Mouse (Mus musculus): ENCODE measurements around the gene Neurl1a. TPM values are rescaled to one million over a fixed set of nuclear protein-coding genes. Genes with fewer than 3 reads are reported as not detected.

Gene Neurl1a
- polyA plus RNA-seq, 1 experiment from 2014 or later, result 4.5 TPM

GRCm38 (mm10) chr19:47264322-47265092 is 85.9 kb downstream of the Neurl1a start:
- no peak for DNase-seq (ENCODE audit: low spot score)
- H3K9me3 ChIP-seq (ENCODE audit: control insufficient read depth, low read length), result no peaks in the 10 kb centered on the region
- H3K27me3 ChIP-seq (replicated peaks; ENCODE audit: control insufficient read depth, insufficient read depth, low read length), result no peaks in the 10 kb centered on the region
- no peak overlapping the region for H3K4me2 ChIP-seq
- H3K9ac ChIP-seq (ENCODE audit: low read depth, low read length), result no peak overlapping the region
- no peaks in the 10 kb centered on the region; the same call in 1 of the 2 replicates for H3K4me1 ChIP-seq (replicated peaks; ENCODE audit: control insufficient read depth, insufficient read depth, low read length)
- no peak overlapping the region for H3K27ac ChIP-seq (ENCODE audit: low read depth, low read length)
- ATAC-seq (replicated peaks; ENCODE audit: low FRiP score), result no peak
- H3K4me3 ChIP-seq (ENCODE audit: low read depth, low read length), result no peak overlapping the region
- WGBS, result 46% methylated on average over 11 of the region's 11 CpGs
- H3K36me3 ChIP-seq (ENCODE audit: control insufficient read depth, insufficient read depth, low read length), result peaks cover 13% of the 10 kb centered on the region; the same call in 1 of the 2 replicates

GRCm38 (mm10) chr19:47266070-47266801 is 87.6 kb downstream of the Neurl1a start:
- H3K4me1 ChIP-seq (replicated peaks; ENCODE audit: control insufficient read depth, insufficient read depth, low read length), result no peaks in the 10 kb centered on the region
- no peak overlapping the region for H3K27ac ChIP-seq (ENCODE audit: low read depth, low read length)
- DNase-seq (ENCODE audit: low spot score) (no peak), ATAC-seq (replicated peaks; ENCODE audit: low FRiP score) (no peak)
- peaks cover 13% of the 10 kb centered on the region; the same call in 1 of the 2 replicates for H3K36me3 ChIP-seq (ENCODE audit: control insufficient read depth, insufficient read depth, low read length)
- no peak overlapping the region for H3K9ac ChIP-seq (ENCODE audit: low read depth, low read length)
- no peak overlapping the region for H3K4me3 ChIP-seq (ENCODE audit: low read depth, low read length)
- no peak overlapping the region for H3K4me2 ChIP-seq
- H3K27me3 ChIP-seq (replicated peaks; ENCODE audit: control insufficient read depth, insufficient read depth, low read length), result no peaks in the 10 kb centered on the region
- H3K9me3 ChIP-seq (ENCODE audit: control insufficient read depth, low read length), result no peaks in the 10 kb centered on the region
- WGBS, result 86% methylated on average over 18 of the region's 18 CpGs

DNA sequence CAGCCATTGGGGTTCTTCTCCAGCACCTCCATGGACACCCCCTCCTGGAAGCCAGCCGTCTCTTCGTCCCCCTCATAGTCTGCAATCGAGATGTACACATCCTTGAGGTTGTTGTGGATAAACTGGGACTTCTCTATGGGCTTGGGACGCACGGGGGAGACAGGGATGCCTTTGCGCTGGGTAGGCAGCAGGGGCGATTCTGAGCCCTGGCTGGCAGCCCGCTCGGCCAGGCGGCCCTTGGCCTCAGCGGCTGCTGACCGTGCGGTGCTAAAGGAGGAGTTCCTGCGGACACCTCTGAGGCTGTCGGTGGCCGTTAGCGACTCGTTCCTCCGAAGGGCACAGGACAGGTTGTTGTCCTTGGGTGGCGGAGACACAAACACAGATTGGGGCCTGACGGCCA is 88.4 kb downstream of the Neurl1a start:
- 91% methylated on average over 21 of the region's 21 CpGs for WGBS
- H3K36me3 ChIP-seq (ENCODE audit: control insufficient read depth, insufficient read depth, low read length), result peaks cover 16% of the 10 kb centered on the region; the same call in 1 of the 2 replicates

GRCm38 (mm10) chr19:47269729-47270128 is 91.1 kb downstream of the Neurl1a start:
- Histone ChIP-seq H3K4me1 (replicated peaks; ENCODE audit: control insufficient read depth, insufficient read depth, low read length) (no peaks in the 10 kb centered on the region), H3K27me3 (replicated peaks; ENCODE audit: control insufficient read depth, insufficient read depth, low read length) (no peaks in the 10 kb centered on the region), H3K9ac (ENCODE audit: low read depth, low read length) (no peak overlapping the region), H3K9me3 (ENCODE audit: control insufficient read depth, low read length) (no peaks in the 10 kb centered on the region), H3K36me3 (ENCODE audit: control insufficient read depth, insufficient read depth, low read length) (peaks cover 25% of the 10 kb centered on the region; the same call in 1 of the 2 replicates), H3K4me2 (no peak overlapping the region), H3K4me3 (ENCODE audit: low read depth, low read length) (no peak overlapping the region), H3K27ac (ENCODE audit: low read depth, low read length) (no peak overlapping the region)
- 71% methylated on average over 8 of the region's 8 CpGs for WGBS
- ATAC-seq (replicated peaks; ENCODE audit: low FRiP score) (no peak), DNase-seq (ENCODE audit: low spot score) (no peak)

More for the DNA sequence above, 88.4 kb downstream of the Neurl1a start:
- ATAC-seq (replicated peaks; ENCODE audit: low FRiP score) (no peak), DNase-seq (ENCODE audit: low spot score) (no peak)
- H3K27ac ChIP-seq (ENCODE audit: low read depth, low read length), result no peak overlapping the region
- no peaks in the 10 kb centered on the region for H3K9me3 ChIP-seq (ENCODE audit: control insufficient read depth, low read length)
- H3K4me2 ChIP-seq, result no peak overlapping the region
- no peak overlapping the region for H3K9ac ChIP-seq (ENCODE audit: low read depth, low read length)
- no peak overlapping the region for H3K4me3 ChIP-seq (ENCODE audit: low read depth, low read length)
- no peaks in the 10 kb centered on the region for H3K27me3 ChIP-seq (replicated peaks; ENCODE audit: control insufficient read depth, insufficient read depth, low read length)
- H3K4me1 ChIP-seq (replicated peaks; ENCODE audit: control insufficient read depth, insufficient read depth, low read length), result no peaks in the 10 kb centered on the region

- WGBS, result 82% methylated on average over 9 of the region's 9 CpGs
- no peak for ATAC-seq (replicated peaks; ENCODE audit: low FRiP score)
Measured at GRCm38 (mm10) chr19:47270520-47270919, 91.9 kb downstream of the Neurl1a start.

DNA sequence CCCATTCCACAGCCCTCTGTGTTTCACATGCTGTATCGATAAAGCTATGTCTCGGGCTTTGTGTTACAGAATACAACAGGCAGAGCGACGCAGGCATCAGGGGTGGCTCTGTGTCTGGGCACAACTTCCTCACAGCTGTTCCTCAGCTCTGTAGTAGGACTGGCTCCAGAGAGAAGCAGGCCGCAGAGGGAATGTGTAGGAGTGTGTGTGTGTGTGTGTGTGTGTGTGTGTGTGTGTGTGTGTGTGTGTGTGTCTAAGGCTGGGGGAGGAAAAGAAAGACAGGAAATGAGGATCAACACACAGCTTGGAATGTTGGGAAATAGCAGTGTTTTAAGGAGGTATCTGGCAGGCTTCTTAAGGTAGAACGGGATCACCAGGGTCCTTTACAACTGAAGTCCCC is 98.1 kb downstream of the Neurl1a start:
- Histone ChIP-seq H3K36me3 (ENCODE audit: control insufficient read depth, insufficient read depth, low read length) (peaks cover 18% of the 10 kb centered on the region), H3K27ac (ENCODE audit: low read depth, low read length) (no peak overlapping the region), H3K4me3 (ENCODE audit: low read depth, low read length) (no peak overlapping the region), H3K4me2 (no peak overlapping the region), H3K9me3 (ENCODE audit: control insufficient read depth, low read length) (no peaks in the 10 kb centered on the region), H3K27me3 (replicated peaks; ENCODE audit: control insufficient read depth, insufficient read depth, low read length) (no peaks in the 10 kb centered on the region), H3K9ac (ENCODE audit: low read depth, low read length) (no peak overlapping the region), H3K4me1 (replicated peaks; ENCODE audit: control insufficient read depth, insufficient read depth, low read length) (no peaks in the 10 kb centered on the region)
- ATAC-seq (replicated peaks; ENCODE audit: low FRiP score) (no peak), DNase-seq (ENCODE audit: low spot score) (no peak)
- WGBS, result 76% methylated on average over 6 of the region's 6 CpGs

More at GRCm38 (mm10) chr19:47270520-47270919, 91.9 kb downstream of the Neurl1a start:
- Histone ChIP-seq H3K36me3 (ENCODE audit: control insufficient read depth, insufficient read depth, low read length) (peaks cover 25% of the 10 kb centered on the region; the same call in 1 of the 2 replicates), H3K4me3 (ENCODE audit: low read depth, low read length) (no peak overlapping the region), H3K9ac (ENCODE audit: low read depth, low read length) (no peak overlapping the region), H3K9me3 (ENCODE audit: control insufficient read depth, low read length) (no peaks in the 10 kb centered on the region), H3K27ac (ENCODE audit: low read depth, low read length) (no peak overlapping the region), H3K4me1 (replicated peaks; ENCODE audit: control insufficient read depth, insufficient read depth, low read length) (no peaks in the 10 kb centered on the region), H3K4me2 (no peak overlapping the region), H3K27me3 (replicated peaks; ENCODE audit: control insufficient read depth, insufficient read depth, low read length) (no peaks in the 10 kb centered on the region)
- DNase-seq (ENCODE audit: low spot score), result no peak

DNA sequence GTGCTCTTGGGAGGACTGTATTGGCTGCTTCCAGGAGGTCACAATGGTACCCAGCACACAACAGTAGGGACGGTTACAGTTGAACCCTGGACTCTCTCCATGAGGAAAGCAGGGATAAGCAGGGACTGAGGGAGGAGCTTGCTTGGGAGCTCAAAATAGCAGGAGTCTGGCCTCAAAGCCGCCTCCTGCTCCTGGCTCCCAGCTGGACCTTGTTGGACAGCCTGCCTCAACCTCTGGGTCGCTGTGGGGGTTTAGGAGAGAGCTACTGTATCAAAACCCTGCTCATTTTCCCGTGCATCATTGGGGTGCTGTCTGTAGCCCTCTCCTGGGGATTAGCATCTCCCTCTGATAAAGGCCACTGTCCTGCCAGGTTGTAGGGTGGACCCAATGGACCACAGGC is 100.8 kb downstream of the Neurl1a start:
- Histone ChIP-seq H3K4me2 (no peak overlapping the region), H3K9me3 (ENCODE audit: control insufficient read depth, low read length) (no peaks in the 10 kb centered on the region), H3K9ac (ENCODE audit: low read depth, low read length) (no peak overlapping the region), H3K4me1 (replicated peaks; ENCODE audit: control insufficient read depth, insufficient read depth, low read length) (no peaks in the 10 kb centered on the region), H3K36me3 (ENCODE audit: control insufficient read depth, insufficient read depth, low read length) (peaks cover 15% of the 10 kb centered on the region), H3K27me3 (replicated peaks; ENCODE audit: control insufficient read depth, insufficient read depth, low read length) (no peaks in the 10 kb centered on the region), H3K4me3 (ENCODE audit: low read depth, low read length) (no peak overlapping the region), H3K27ac (ENCODE audit: low read depth, low read length) (no peak overlapping the region)
- ATAC-seq (replicated peaks; ENCODE audit: low FRiP score) (no peak), DNase-seq (ENCODE audit: low spot score) (no peak)
- 67% methylated on average over 4 of the region's 4 CpGs for WGBS

DNA sequence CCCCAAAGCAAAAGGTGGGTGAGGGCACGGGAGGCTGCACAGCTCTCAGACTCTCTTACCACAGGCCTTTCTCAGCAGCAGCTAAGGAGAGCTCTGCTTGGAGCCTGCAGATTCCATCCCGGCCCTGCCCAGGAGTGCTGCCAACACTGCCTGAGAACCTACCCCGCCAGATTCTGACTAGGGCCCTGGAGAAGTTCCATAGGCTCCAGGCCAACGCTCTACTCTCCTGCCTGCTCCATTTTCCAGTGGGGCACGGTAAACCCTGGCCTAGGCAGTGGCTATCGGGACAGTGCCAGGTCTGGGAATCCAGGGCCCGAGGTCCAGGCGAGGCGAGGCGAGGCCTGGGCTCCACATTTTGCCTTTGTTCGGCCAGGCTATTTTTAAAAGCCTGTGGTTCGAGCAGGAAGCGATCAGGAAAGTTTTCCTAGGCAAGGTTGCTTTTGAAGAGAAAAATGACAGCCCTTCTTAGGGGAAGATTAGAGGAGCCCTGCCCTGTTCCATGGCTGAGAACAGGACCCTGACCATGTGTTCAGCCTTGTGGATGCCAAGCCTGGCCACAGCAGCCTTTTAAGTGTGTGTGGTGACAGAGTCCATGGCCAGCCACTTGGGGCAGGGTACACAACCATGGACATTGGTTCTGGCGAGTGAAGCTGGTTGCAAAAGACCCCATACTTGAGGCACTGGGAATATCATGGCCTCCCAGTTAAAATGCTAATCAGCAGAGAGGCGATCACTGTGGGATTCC is 101.3 kb downstream of the Neurl1a start:
- Histone ChIP-seq H3K9me3 (ENCODE audit: control insufficient read depth, low read length) (no peaks in the 10 kb centered on the region), H3K9ac (ENCODE audit: low read depth, low read length) (no peak overlapping the region), H3K36me3 (ENCODE audit: control insufficient read depth, insufficient read depth, low read length) (peaks cover 15% of the 10 kb centered on the region), H3K4me3 (ENCODE audit: low read depth, low read length) (no peak overlapping the region), H3K4me2 (no peak overlapping the region), H3K27ac (ENCODE audit: low read depth, low read length) (no peak overlapping the region), H3K4me1 (replicated peaks; ENCODE audit: control insufficient read depth, insufficient read depth, low read length) (no peaks in the 10 kb centered on the region), H3K27me3 (replicated peaks; ENCODE audit: control insufficient read depth, insufficient read depth, low read length) (no peaks in the 10 kb centered on the region)
- WGBS, result 83% methylated on average over 15 of the region's 15 CpGs
- ATAC-seq (replicated peaks; ENCODE audit: low FRiP score), result no peak
- DNase-seq (ENCODE audit: low spot score), result no peak
